Mouse (Mus musculus) kidney, adult 2 months (tissue): ENCODE data around the gene Zdhhc14. TPM values are rescaled to one million over a fixed set of nuclear protein-coding genes. Genes with fewer than 3 reads are reported as not detected.

Source experiments
- DNase-seq: peaks from one replicate; pipeline ENCODE4 v3.0.0; 2021
- H3K27ac ChIP-seq: fragments of 200-500 bp; 2 replicates; pipeline ENCODE4 v1.5.1; 2012; ENCODE audit warnings: low read depth, low read length, control low read depth, inconsistent platforms; ENCODE audit not compliant: insufficient read depth
- H3K27me3 ChIP-seq: fragments of 200-500 bp; replicated peaks from 2 replicates; pipeline ENCODE4 v1.6.1; 2012; ENCODE audit warnings: mild to moderate bottlenecking, moderate library complexity, low read length, inconsistent platforms; ENCODE audit not compliant: control insufficient read depth, insufficient read depth
- H3K36me3 ChIP-seq: fragments of 200-500 bp; 2 replicates; pipeline ENCODE4 v1.6.1; 2012; ENCODE audit warnings: mild to moderate bottlenecking, moderate library complexity, low read length, inconsistent platforms; ENCODE audit not compliant: control insufficient read depth, insufficient read depth
- H3K4me1 ChIP-seq: fragments of 200-500 bp; 2 replicates; pipeline ENCODE4 v1.6.1; 2011; ENCODE audit warnings: low read length; ENCODE audit not compliant: control insufficient read depth, insufficient read depth
- H3K4me3 ChIP-seq: fragments of 200-500 bp; 2 replicates; pipeline ENCODE4 v1.5.1; 2011; ENCODE audit warnings: mild to moderate bottlenecking, low read depth, low read length, control low read depth; ENCODE audit not compliant: insufficient read depth
- CTCF ChIP-seq: fragments of 200-500 bp; conservative IDR thresholded peaks from 2 replicates; pipeline ENCODE4 v1.5.1; 2011; ENCODE audit warnings: low read depth, mild to moderate bottlenecking, control low read depth, low read length, moderate library complexity, mixed read lengths; ENCODE audit not compliant: insufficient read depth, insufficient read length
- POLR2A ChIP-seq: fragments of 200-500 bp; IDR thresholded peaks from one replicate; pipeline ENCODE4 v1.6.1; 2011; ENCODE audit warnings: low read depth, low read length, control low read depth
- WGBS: fragments of 180-500 bp; shearing (Covaris S2); methylation state at CpG from one replicate; pipeline ENCODE4 v1.1.7; 2018; 5-methylcytosine and 5-hydroxymethylcytosine counted together
- polyA plus RNA-seq: library from polyadenylated mRNA; depleted of rRNA; stranded (reverse); fragments of >200 nt; gene quantifications from 2 replicates; pipeline ENCODE4 v1.2.3, GENCODE M21; 2012

Zdhhc14 gene
- polyA plus RNA-seq, 1 experiment: 2.1 TPM

DNA sequence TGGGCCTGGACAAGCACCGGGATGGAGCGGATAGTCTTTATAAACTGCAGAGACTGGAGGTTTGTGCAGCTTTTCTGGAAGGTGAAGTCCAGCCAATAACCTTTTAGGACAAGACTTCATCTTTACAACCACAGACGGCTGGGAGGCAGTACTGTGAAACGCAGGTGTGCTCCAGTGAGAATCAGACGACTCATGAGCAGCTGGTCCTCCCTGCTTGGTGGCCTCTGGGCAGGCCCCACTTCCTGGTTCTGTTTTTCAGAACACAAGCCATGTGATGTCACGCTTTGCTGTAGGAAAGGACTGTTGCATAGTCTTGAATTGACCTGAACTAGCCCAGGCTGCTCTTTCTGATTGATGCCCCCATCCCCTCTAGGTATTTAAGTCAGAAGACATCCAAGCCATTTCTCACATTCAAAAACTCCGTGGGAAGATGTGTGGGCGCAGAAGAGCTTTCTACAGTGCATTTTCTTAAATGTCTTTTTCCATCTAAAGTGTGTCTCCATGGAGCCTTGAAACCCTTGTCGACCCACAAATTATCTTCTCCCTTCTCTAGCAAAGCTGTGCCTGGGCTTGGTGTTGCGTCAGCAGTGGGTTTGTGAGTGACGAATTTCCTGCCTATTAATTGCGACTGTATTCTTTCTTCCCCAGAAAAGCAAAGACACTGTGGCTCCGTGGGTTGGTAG is 27.7 kb downstream of the Zdhhc14 start:
- no peaks in the 10 kb centered on the region for H3K4me1 ChIP-seq

DNA sequence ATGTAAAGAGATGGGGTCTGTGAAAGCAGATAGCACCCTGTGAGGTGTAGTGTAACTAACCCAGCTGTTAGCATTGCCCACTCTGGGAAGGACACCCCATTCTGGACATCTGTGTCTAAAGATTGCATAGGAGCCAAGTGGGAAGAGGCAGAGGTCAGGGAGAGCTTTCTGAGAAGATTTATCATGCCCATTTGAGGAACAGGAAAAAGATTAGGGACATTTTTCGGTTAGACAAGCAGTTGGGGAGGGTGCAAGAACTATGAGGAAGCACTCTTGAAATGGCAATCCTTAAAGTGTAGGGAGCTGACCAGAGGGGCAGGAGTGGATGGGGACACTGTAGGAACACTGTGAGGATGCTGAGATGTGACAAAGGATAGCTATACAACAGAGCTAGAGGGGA is 29.2 kb downstream of the Zdhhc14 start:
- WGBS: 51% methylated on average over 1 of the region's 1 CpGs
- H3K27me3 ChIP-seq: no peaks in the 10 kb centered on the region

More for the DNA sequence above, 27.7 kb downstream of the Zdhhc14 start:
- 79% methylated on average over 13 of the region's 13 CpGs for WGBS
- no peaks in the 10 kb centered on the region for H3K27me3 ChIP-seq
- H3K36me3 ChIP-seq: no peaks in the 10 kb centered on the region
- H3K4me3 ChIP-seq: no peak overlapping the region
- DNase-seq: no peak
- no peak overlapping the region for H3K27ac ChIP-seq
- TF ChIP-seq POLR2A (no peak), CTCF (no peak)

DNA sequence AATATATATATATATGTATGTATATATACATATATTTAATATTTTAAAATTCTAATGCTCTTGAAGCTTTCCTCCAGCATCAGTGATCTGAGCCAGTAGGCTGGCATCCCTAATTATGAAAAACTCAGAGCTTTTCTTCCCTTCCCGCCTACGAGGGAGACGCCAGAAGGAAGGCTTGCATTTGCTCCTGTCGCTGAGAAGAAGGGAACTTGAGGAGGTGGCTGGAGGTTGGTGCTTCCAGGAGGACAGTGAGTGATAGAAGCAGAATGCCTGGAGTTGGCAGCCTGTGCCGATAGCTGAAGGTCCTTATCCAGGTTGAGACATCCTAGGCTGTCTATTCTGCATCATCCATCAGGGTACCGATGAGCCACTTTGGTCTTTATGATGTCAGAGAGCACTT is 37.2 kb downstream of the Zdhhc14 start:
- Histone ChIP-seq H3K27me3 (no peaks in the 10 kb centered on the region), H3K4me3 (no peak overlapping the region), H3K4me1 (no peaks in the 10 kb centered on the region), H3K36me3 (no peaks in the 10 kb centered on the region), H3K27ac (no peak overlapping the region)
- DNase-seq: no peak
- TF ChIP-seq CTCF (no peak), POLR2A (no peak)
- WGBS: 85% methylated on average over 6 of the region's 6 CpGs

More for the DNA sequence above, 29.2 kb downstream of the Zdhhc14 start:
- Histone ChIP-seq H3K36me3 (no peaks in the 10 kb centered on the region), H3K27ac (no peak overlapping the region), H3K4me1 (no peaks in the 10 kb centered on the region), H3K4me3 (no peak overlapping the region)
- DNase-seq: no peak
- TF ChIP-seq POLR2A (no peak), CTCF (no peak)

DNA sequence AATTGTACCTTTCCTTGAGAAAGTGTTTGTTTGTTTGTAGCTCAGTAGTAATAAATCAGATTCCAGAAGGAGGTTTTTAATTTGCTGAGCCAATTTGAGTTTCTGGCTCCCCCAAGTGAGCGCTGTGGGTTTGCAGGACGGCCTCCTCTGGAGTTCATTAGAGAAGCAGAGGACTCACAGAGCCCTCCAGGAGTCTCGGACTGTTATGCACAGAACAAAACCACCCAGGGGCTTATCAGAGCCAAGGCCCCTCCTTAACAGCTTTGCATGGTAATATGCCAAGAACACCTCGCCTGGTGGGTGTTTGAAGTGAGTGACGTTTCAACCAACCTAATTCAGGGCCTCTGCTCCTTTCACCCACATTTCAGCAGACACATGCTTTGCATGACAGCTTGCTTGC is 40.5 kb downstream of the Zdhhc14 start:
- WGBS: 75% methylated on average over 5 of the region's 5 CpGs
- Histone ChIP-seq H3K4me1 (no peaks in the 10 kb centered on the region), H3K27ac (no peak overlapping the region), H3K27me3 (no peaks in the 10 kb centered on the region), H3K36me3 (no peaks in the 10 kb centered on the region), H3K4me3 (no peak overlapping the region)
- DNase-seq: no peak
- TF ChIP-seq CTCF (no peak), POLR2A (no peak)

DNA sequence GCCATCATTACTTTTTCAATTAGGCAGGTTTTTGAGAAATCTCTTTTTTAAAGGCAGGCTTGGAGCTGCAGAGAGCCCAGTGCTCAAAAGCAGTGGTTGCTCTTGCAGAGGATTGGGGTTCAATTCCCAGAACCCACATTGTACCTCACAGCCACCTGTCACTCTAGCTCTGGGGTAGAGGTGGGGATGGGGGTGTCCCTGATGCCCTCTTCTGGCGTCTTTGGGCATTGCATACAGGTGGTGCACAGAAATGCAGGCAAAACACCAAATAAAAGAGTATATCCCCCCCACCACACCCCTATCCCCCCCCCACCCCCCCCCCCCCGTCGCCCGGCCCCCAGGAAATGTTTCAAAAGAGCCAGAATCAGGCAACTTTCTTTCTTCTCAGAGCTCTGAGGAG is 43.0 kb downstream of the Zdhhc14 start:
- Histone ChIP-seq H3K27ac (no peak overlapping the region), H3K27me3 (no peaks in the 10 kb centered on the region), H3K4me3 (no peak overlapping the region), H3K36me3 (no peaks in the 10 kb centered on the region), H3K4me1 (no peaks in the 10 kb centered on the region)
- DNase-seq: no peak
- peak; percentile 56 for TF ChIP-seq CTCF
- no peak for TF ChIP-seq POLR2A
- WGBS: 59% methylated on average over 4 of the region's 4 CpGs

DNA sequence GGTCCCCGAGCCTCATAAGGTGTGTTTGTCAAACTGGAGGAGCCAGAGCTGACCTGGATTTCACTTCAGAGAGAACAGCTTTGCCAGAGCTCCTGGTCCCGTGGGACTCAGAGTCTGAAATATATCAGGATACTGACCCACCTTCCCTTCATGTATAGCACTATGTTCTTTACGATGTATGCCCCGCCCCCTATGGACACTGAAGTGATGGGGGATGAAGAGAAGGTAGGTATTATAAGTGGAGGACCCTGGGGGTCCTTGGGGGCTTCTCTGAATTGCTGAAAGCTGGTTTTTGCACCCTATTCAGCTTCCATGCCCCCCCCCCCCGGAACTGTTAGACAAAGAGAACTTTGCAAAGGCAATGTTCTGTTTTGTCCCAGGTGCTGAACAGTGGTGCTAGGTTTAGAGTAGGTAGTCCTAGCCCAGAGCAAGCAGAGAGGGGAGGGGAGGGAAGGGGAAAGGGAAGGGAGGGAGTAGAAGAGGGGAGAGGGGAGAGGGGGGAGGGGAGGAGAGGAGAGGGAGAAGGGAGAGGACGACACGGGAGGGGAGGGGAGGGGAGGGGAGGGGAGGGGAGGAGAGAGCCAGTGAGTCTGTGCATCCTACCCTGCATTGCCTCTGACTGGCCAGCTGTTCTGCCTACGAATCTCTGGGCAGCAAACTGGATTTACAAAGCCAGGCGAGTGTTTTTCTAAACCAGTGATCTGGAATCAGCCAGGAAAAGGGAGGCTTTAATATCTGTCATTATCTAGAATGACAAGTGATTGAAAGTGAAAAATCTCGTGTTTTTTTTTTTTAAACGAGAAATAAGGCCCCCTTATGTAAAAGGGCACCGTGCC is 44.1 kb downstream of the Zdhhc14 start:
- Histone ChIP-seq H3K4me1 (no peaks in the 10 kb centered on the region), H3K4me3 (no peak overlapping the region), H3K36me3 (no peaks in the 10 kb centered on the region), H3K27me3 (no peaks in the 10 kb centered on the region), H3K27ac (no peak overlapping the region)
- 55% methylated on average over 12 of the region's 12 CpGs for WGBS
- no peak for TF ChIP-seq POLR2A
- no peak for TF ChIP-seq CTCF
- no peak for DNase-seq

DNA sequence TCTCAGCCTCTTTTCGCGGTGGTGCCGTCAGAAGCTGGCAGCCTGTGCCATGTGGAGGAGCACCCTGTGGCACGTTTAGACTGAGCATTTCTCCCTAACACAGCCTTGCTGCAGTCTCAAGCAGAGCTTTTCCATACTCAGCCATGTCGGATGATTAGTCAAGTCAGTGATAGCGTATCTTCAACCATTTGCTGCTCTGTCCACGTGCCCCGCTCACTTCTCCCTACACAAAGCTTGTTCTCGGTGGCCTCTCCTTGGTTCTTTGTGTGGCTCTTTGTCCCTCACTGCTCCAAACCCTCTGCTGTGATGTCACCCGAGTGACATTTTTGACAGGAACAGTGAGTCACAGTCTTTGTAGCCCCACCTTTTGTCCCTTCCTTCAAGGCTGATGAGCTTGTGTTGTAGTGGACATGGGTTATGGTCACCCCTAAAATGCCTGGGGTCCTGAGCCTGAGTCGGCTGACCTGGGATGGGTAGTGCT is 44.8 kb downstream of the Zdhhc14 start:
- H3K4me1 ChIP-seq: no peaks in the 10 kb centered on the region
- no peaks in the 10 kb centered on the region for H3K36me3 ChIP-seq
- H3K27me3 ChIP-seq: no peaks in the 10 kb centered on the region
- TF ChIP-seq POLR2A (no peak), CTCF (no peak)
- whole genome bisulfite sequencing: 50% methylated on average over 11 of the region's 11 CpGs
- no peak overlapping the region for H3K27ac ChIP-seq
- no peak for DNase-seq
- no peak overlapping the region for H3K4me3 ChIP-seq
